Mouse (Mus musculus): ENCODE measurements around the gene Got1.
A peak's percentile ranks its signal among the peaks of the same experiment; 100 is the strongest.

Got1 gene

DNA sequence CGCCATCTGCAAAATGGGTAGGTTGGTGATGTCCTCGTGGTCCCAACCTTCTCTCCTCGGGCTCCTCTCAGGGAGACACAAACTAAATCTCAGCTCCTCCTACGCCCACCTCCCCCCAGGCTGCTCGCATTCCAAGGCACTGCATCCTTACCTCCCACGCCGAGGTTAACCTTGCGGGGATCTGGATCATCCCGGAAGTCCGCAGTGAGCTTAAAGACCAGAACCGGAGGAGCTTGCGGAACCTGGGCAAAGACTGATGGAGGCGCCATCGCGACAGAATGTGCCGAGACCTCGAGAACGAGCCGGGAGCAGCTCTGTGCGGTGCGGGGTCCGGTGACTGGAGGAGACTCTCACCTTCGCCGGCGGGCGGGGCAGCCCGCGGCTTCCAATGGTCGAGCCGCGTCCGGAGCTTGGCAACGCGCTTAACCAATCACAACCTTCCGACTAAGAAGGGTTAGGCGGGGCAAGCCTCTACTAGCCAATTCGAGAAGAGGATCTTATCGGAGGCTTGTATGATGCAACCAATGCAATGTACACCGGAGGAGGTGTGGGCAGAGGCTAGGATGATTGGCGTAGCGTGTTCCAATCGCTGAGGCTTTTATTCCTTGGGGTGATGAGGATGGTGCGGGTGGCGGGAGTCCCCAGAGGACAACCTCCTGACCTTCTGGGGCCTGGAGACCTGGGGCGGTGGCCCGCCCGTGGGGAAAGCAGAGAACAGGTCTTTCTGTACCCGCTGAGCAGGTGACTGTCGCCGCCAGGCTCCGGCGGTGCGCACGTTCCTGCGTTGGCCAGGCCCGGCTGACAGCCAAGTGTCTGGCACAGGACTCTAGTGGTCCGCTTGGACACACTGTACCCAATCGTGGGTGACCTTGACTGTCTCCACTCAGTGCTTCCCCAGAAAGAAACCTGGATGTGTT is at the start of gene Got1:
Gene Got1, minus strand, starts transcription at position 419 of the 917 bp plus-strand sequence.
- peak; percentile 99 for DNase-seq (ENCODE audit: low read depth)

DNA sequence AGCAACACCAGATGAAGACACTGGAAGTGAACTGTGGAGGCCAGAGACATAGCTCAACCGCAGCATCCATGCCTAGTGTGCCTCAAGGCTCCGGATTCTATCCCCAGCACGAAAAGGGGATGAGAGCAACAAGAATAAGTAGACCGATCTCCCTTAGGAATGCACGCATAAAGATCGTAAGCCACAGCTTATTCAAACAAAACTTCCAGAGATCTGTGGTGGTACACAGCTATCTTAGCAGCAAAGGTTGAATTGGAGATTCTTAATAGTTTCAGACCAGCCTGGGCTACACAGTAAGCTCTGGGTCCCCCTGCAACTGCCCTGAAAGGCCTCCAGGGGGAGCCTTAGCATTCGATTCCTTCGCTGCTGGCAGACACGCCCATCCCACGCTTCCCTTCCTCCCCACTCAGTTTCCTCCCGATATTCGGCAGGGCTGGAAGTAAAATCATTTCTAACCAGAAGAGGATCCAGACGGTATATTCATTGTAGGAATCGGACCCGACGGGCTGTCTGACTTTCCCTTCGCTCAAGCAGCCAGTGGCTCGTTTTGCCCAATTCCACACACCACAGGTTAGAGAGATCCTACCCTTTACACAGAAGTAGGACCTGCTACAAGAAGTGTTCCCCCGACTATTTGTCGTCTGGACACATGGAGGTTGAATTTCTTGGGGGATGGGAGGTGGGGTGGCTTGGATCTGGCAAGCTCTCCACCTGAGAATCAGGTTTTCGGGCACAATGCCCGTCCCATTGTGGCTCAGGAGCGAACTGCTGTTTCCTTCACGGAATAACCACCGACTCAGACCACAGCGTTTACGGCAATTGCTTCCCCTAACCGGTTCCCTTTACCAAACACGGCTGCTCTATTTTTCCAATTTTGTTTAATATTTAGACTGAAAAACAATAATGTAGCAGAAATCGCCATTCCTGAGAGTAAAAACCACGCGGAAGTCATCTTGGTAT is 46.7 kb upstream of the Got1 start:
- DNase-seq (ENCODE audit: low read depth), result peak; percentile 94

GRCm38 (mm10) chr19:43569133-43569532 is 44.7 kb upstream of the Got1 start:
- no peak for DNase-seq (ENCODE audit: low read depth)

DNA sequence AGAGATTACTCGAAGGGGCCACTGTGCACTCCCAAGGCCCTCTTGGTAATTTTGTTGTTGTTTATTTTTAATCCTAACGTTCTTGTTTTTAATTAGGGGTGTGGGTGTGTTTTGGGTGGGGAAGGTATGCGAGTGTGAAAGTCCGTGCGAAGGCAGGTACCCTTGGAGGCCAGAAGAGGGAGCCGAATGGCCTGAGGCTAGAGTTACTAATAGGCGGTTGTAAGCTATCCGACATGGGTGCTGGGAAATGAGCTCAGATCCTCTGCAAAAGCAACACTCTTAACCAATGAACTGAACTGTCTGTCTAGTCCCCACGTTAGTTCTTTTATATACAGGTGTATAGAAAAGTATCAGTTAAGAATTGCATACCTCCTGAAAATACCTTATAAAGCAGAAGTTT is 43.9 kb upstream of the Got1 start:
- peak; percentile 31 for DNase-seq (ENCODE audit: low read depth)

- DNase-seq (ENCODE audit: low read depth), result peak; percentile 94
These were observed 38.8 kb upstream of the Got1 start for GRCm38 (mm10) chr19:43563166-43563565.

- DNase-seq (ENCODE audit: low read depth), result no peak
These were observed 37.4 kb upstream of the Got1 start for GRCm38 (mm10) chr19:43561841-43562240.

DNA sequence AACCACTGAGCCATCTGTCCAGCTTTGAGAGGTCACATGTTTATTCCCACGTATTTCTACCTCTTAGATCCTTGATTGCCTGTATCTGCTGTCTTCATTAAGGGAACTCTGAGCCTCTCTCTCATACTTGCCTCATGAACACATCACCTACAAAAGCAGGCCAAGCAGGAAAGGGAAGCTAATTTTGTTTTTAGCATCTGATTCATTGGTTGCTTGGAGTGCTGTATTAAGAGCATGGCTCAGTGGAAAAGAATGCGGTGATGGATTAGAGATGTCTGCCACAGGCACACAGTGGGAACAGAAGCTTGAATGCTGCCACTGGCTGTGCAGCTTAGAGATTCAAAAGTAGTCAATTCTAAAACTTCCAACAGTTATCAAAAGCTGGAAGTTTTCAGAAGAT is 35.8 kb upstream of the Got1 start:
- DNase-seq (ENCODE audit: low read depth), result peak; percentile 82

GRCm38 (mm10) chr19:43551493-43551890 is 27.1 kb upstream of the Got1 start:
- no peak for DNase-seq (ENCODE audit: low read depth)

GRCm38 (mm10) chr19:43550706-43551492 is 26.5 kb upstream of the Got1 start:
- peak; percentile 71 for DNase-seq (ENCODE audit: low read depth)

DNA sequence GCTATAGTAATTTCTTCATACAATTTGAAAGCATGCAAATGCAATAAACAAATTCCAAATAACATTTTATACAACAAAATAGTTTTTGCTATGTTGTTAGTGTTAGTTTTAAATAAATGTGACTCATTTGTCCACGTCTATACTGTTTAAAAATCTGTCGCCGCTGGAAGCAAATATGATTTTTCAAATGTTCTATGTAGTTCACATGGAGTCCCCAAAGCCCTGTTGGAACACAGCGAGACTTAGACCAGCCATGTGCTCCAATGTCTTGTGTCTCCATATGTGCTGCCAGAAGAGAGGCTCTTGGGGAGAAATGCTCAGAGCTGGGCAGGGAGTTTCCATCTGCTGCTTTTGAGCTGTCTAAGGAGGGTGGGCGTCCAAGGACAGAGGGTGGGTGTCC is 23.7 kb upstream of the Got1 start:
- DNase-seq (ENCODE audit: low read depth), result no peak

- no peak for DNase-seq (ENCODE audit: low read depth)
These were observed 22.1 kb upstream of the Got1 start for GRCm38 (mm10) chr19:43546337-43547117.

DNA sequence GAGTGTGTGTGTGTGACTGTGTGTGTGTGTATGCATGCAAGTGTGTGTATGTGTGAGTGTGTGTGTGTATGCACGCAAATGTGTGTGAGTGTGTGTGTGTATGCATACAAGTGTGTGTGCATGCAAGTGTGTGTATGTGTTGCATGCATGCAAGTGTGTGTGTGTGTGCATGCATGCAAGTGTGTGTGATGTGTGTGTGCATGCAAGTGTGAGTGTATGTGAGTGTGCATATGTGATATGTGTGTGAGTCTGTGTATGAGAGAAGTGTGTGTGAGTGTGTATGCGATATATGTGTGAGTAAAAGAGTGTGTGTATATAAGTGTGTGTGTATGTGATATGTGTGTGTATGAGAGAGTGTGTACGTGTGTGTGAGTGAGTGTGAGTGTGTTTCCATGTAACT is 11.0 kb upstream of the Got1 start:
- no peak for DNase-seq (ENCODE audit: low read depth)

GRCm38 (mm10) chr19:43530921-43531320 is 6.5 kb upstream of the Got1 start:
- peak; percentile 68 for DNase-seq (ENCODE audit: low read depth)

GRCm38 (mm10) chr19:43530197-43530770 is 5.9 kb upstream of the Got1 start:
- DNase-seq (ENCODE audit: low read depth), result peak; percentile 95

DNA sequence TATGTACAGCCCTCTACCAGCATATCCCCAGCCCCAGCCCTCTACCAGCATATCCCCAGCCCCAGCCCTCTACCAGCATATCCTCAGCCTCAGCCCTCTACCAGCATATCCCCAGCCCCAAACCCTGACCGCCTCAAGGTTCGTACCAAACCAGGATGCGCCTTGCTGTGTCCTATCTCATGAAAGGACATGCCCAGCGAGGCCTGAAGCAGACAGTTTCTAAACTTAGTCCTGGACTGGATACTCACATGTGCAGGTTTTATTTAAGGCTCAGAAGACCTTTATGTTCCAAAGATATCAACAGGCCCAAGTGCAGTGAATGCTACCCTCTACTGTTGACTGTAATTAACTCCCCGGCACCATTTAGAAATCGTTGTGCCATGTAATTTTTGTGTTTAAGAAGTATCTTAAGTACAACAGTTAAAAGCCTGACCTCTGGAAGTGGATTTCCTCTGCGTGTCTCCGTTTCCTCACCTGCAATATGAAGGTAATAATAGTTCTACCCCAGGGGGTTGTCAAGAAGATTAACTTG is 3.7 kb upstream of the Got1 start:
- no peak for DNase-seq (ENCODE audit: low read depth)

DNA sequence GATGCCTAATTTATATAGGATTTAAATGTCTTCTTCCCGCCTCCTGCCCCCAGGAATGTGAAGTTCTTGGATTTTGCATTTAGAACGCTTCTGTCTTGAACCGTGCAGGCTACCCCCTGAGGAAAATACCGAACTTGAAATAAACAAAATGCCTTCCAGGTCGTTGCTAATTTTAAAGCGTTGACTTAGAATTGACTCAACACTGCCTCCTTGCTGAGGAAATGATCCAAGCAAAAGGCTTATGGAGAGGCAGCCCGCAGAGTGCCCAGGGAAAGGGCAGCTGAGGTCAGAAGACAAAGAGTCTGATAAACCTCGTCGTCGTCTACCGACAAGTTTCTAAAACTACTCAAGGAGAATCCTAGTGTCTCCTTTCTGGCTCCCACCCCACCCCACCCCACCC is 2.7 kb upstream of the Got1 start:
- DNase-seq (ENCODE audit: low read depth), result peak; percentile 57

GRCm38 (mm10) chr19:43526025-43526424 is 1.6 kb upstream of the Got1 start:
- no peak for DNase-seq (ENCODE audit: low read depth)

DNA sequence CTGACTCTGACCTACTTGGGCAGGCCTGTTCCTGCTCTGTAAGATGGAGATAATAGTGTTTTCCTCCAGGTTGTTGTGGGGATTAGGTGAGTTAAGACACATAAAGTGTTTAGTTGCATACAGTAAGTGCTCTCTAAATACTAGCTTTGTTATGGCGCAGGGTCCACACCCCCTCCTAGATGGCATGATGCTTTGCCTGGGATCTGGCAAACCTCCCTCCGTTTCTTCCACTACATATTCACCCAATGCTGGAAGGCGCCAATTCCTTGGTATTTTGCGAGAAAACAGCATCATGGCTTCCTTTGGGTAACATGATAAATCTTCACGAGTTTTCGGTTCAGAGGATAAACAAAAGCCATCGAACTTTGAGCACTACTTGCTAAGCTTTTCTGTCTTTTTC is 1.2 kb upstream of the Got1 start:
- DNase-seq (ENCODE audit: low read depth), result no peak

GRCm38 (mm10) chr19:43525104-43525482 is 688 bp upstream of the Got1 start:
- peak; percentile 79 for DNase-seq (ENCODE audit: low read depth)

DNA sequence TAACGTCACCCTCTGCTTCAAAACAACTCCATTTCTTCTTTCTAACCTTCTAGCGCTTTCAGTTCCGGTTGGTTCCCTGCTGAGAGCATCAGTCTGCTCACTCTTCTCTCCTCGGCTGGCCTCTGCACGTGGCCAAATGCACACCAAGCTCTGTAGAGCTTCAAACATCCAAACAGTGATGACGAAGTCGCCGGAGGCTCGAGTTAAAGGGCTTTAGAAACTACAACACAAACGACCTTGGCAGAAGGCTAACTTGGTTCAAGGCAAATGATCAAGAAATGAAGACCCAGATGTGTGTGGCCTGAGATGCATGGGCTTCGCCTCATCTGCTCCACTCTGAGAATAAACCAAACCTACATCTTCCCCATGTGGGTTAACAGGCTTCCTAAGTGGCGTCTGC is 854 bp downstream of the Got1 start:
- DNase-seq (ENCODE audit: low read depth), result peak; percentile 77

GRCm38 (mm10) chr19:43521996-43522395 is 2.4 kb downstream of the Got1 start:
- DNase-seq (ENCODE audit: low read depth), result no peak
